Mouse (Mus musculus): ENCODE measurements around the gene Synj2. TPM values are rescaled to one million over a fixed set of nuclear protein-coding genes. Genes with fewer than 3 reads are reported as not detected.

The Synj2 gene
- polyA plus RNA-seq, 1 experiment from 2014 or later: 0.62 TPM

- Histone ChIP-seq H3K36me3 (replicated peaks; ENCODE audit: insufficient read depth, low read length) (peaks cover 11% of the 10 kb centered on the region; the same call in 1 of the 2 replicates), H3K4me2 (ENCODE audit: low read depth, low read length) (no peak overlapping the region), H3K9ac (replicated peaks) (no peak overlapping the region), H3K4me1 (ENCODE audit: insufficient read depth) (no peaks in the 10 kb centered on the region), H3K27ac (ENCODE audit: low read depth) (no peak overlapping the region), H3K9me3 (ENCODE audit: low read length) (no peaks in the 10 kb centered on the region), H3K4me3 (ENCODE audit: low read depth, low read length) (no peak overlapping the region), H3K27me3 (ENCODE audit: insufficient read depth, low read length) (no peaks in the 10 kb centered on the region)
- 87% methylated on average over 4 of the region's 4 CpGs for WGBS (ENCODE audit: insufficient replicate concordance)
- DNase-seq: no peak
- no peak for ATAC-seq
- TF ChIP-seq CTCF (IDR thresholded peaks at IDR 0.05; ENCODE audit: low read depth): no peak
Measured at GRCm38 (mm10) chr17:6052801-6053200, 111.7 kb downstream of the Synj2 start.

- Histone ChIP-seq H3K4me1 (ENCODE audit: insufficient read depth) (no peaks in the 10 kb centered on the region), H3K9ac (replicated peaks) (no peak overlapping the region), H3K9me3 (ENCODE audit: low read length) (no peaks in the 10 kb centered on the region), H3K4me2 (ENCODE audit: low read depth, low read length) (no peak overlapping the region), H3K4me3 (ENCODE audit: low read depth, low read length) (no peak overlapping the region), H3K27me3 (ENCODE audit: insufficient read depth, low read length) (no peaks in the 10 kb centered on the region), H3K27ac (ENCODE audit: low read depth) (no peak overlapping the region), H3K36me3 (replicated peaks; ENCODE audit: insufficient read depth, low read length) (peaks cover 8% of the 10 kb centered on the region; the same call in 1 of the 2 replicates)
- ATAC-seq (no peak), DNase-seq (peak; percentile 72)
- TF ChIP-seq EP300 (IDR thresholded peaks at IDR 0.05; ENCODE audit: low read depth) (no peak), CTCF (IDR thresholded peaks at IDR 0.05; ENCODE audit: low read depth) (peak; percentile 66)
- WGBS (ENCODE audit: insufficient replicate concordance): 17% methylated on average over 5 of the region's 5 CpGs
Measured at GRCm38 (mm10) chr17:6054934-6055355, 113.9 kb downstream of the Synj2 start.

GRCm38 (mm10) chr17:6062793-6063192 lies 121.7 kb downstream of the Synj2 start:
- Histone ChIP-seq H3K4me3 (ENCODE audit: low read depth, low read length) (no peak overlapping the region), H3K27ac (ENCODE audit: low read depth) (no peak overlapping the region), H3K9me3 (ENCODE audit: low read length) (no peaks in the 10 kb centered on the region), H3K4me1 (ENCODE audit: insufficient read depth) (no peaks in the 10 kb centered on the region), H3K9ac (replicated peaks) (no peak overlapping the region), H3K36me3 (replicated peaks; ENCODE audit: insufficient read depth, low read length) (peaks cover 5% of the 10 kb centered on the region; the same call in 1 of the 2 replicates), H3K4me2 (ENCODE audit: low read depth, low read length) (no peak overlapping the region), H3K27me3 (ENCODE audit: insufficient read depth, low read length) (no peaks in the 10 kb centered on the region)
- TF ChIP-seq EP300 (IDR thresholded peaks at IDR 0.05; ENCODE audit: low read depth) (no peak), CTCF (IDR thresholded peaks at IDR 0.05; ENCODE audit: low read depth) (no peak)
- ATAC-seq (no peak), DNase-seq (no peak)
- 84% methylated on average over 8 of the region's 8 CpGs for WGBS (ENCODE audit: insufficient replicate concordance)

GRCm38 (mm10) chr17:6063532-6063931 lies 122.5 kb downstream of the Synj2 start:
- Histone ChIP-seq H3K27ac (ENCODE audit: low read depth) (no peak overlapping the region), H3K4me3 (ENCODE audit: low read depth, low read length) (no peak overlapping the region), H3K36me3 (replicated peaks; ENCODE audit: insufficient read depth, low read length) (peaks cover 5% of the 10 kb centered on the region; the same call in 1 of the 2 replicates), H3K9me3 (ENCODE audit: low read length) (no peaks in the 10 kb centered on the region), H3K27me3 (ENCODE audit: insufficient read depth, low read length) (no peaks in the 10 kb centered on the region), H3K4me1 (ENCODE audit: insufficient read depth) (no peaks in the 10 kb centered on the region), H3K9ac (replicated peaks) (no peak overlapping the region), H3K4me2 (ENCODE audit: low read depth, low read length) (no peak overlapping the region)
- WGBS (ENCODE audit: insufficient replicate concordance): 73% methylated on average over 5 of the region's 5 CpGs
- no peak for DNase-seq
- no peak for TF ChIP-seq EP300 (IDR thresholded peaks at IDR 0.05; ENCODE audit: low read depth)
- no peak for TF ChIP-seq CTCF (IDR thresholded peaks at IDR 0.05; ENCODE audit: low read depth)
- ATAC-seq: no peak

GRCm38 (mm10) chr17:6066021-6066420 lies 124.9 kb downstream of the Synj2 start:
- Histone ChIP-seq H3K27ac (ENCODE audit: low read depth) (no peak overlapping the region), H3K27me3 (ENCODE audit: insufficient read depth, low read length) (no peaks in the 10 kb centered on the region), H3K36me3 (replicated peaks; ENCODE audit: insufficient read depth, low read length) (peaks cover 5% of the 10 kb centered on the region; the same call in 1 of the 2 replicates), H3K4me2 (ENCODE audit: low read depth, low read length) (no peak overlapping the region), H3K4me3 (ENCODE audit: low read depth, low read length) (no peak overlapping the region), H3K9me3 (ENCODE audit: low read length) (no peaks in the 10 kb centered on the region), H3K4me1 (ENCODE audit: insufficient read depth) (no peaks in the 10 kb centered on the region), H3K9ac (replicated peaks) (no peak overlapping the region)
- ATAC-seq (no peak), DNase-seq (no peak)
- TF ChIP-seq EP300 (IDR thresholded peaks at IDR 0.05; ENCODE audit: low read depth): no peak
- TF ChIP-seq CTCF (IDR thresholded peaks at IDR 0.05; ENCODE audit: low read depth): no peak
- WGBS (ENCODE audit: insufficient replicate concordance): 84% methylated on average over 2 of the region's 2 CpGs

- no peak overlapping the region for H3K27ac ChIP-seq (ENCODE audit: low read depth)
- peaks cover 5% of the 10 kb centered on the region; the same call in 1 of the 2 replicates for H3K36me3 ChIP-seq (replicated peaks; ENCODE audit: insufficient read depth, low read length)
- H3K9ac ChIP-seq (replicated peaks): no peak overlapping the region
- WGBS (ENCODE audit: insufficient replicate concordance): 88% methylated on average over 7 of the region's 7 CpGs
- ATAC-seq (no peak), DNase-seq (no peak)
- no peaks in the 10 kb centered on the region for H3K4me1 ChIP-seq (ENCODE audit: insufficient read depth)
- no peak for TF ChIP-seq EP300 (IDR thresholded peaks at IDR 0.05; ENCODE audit: low read depth)
- no peak for TF ChIP-seq CTCF (IDR thresholded peaks at IDR 0.05; ENCODE audit: low read depth)
- H3K4me2 ChIP-seq (ENCODE audit: low read depth, low read length): no peak overlapping the region
- no peaks in the 10 kb centered on the region for H3K9me3 ChIP-seq (ENCODE audit: low read length)
- H3K27me3 ChIP-seq (ENCODE audit: insufficient read depth, low read length): no peaks in the 10 kb centered on the region
- H3K4me3 ChIP-seq (ENCODE audit: low read depth, low read length): no peak overlapping the region
Measured at GRCm38 (mm10) chr17:6067613-6068012, 126.5 kb downstream of the Synj2 start.

GRCm38 (mm10) chr17:6069866-6070265 lies 128.8 kb downstream of the Synj2 start:
- Histone ChIP-seq H3K9me3 (ENCODE audit: low read length) (no peaks in the 10 kb centered on the region), H3K9ac (replicated peaks) (no peak overlapping the region), H3K4me2 (ENCODE audit: low read depth, low read length) (no peak overlapping the region), H3K36me3 (replicated peaks; ENCODE audit: insufficient read depth, low read length) (peaks cover 10% of the 10 kb centered on the region; the same call in 1 of the 2 replicates), H3K27ac (ENCODE audit: low read depth) (no peak overlapping the region), H3K4me3 (ENCODE audit: low read depth, low read length) (no peak overlapping the region), H3K27me3 (ENCODE audit: insufficient read depth, low read length) (no peaks in the 10 kb centered on the region), H3K4me1 (ENCODE audit: insufficient read depth) (no peaks in the 10 kb centered on the region)
- no peak for ATAC-seq
- WGBS (ENCODE audit: insufficient replicate concordance): 84% methylated on average over 6 of the region's 6 CpGs
- no peak for DNase-seq
- TF ChIP-seq CTCF (IDR thresholded peaks at IDR 0.05; ENCODE audit: low read depth) (no peak), EP300 (IDR thresholded peaks at IDR 0.05; ENCODE audit: low read depth) (no peak)
